Mouse (Mus musculus) B cell, adult 62 days (primary cell): ENCODE data around the gene Cttnbp2nl. TPM values are rescaled to one million over a fixed set of nuclear protein-coding genes. Genes with fewer than 3 reads are reported as not detected.

Experiments
- total RNA-seq: library from RNA; stranded (reverse); gene quantifications from 4 replicates; pipeline ENCODE4 v1.2.4, GENCODE M21; 2023

Cttnbp2nl gene
- total RNA-seq: 0.15 to 0.56 TPM (median 0.35 TPM) in 3 of 4 replicates, not detected in the other

GRCm38 (mm10) chr3:105052937-105053697, at the start of gene Cttnbp2nl:
Gene Cttnbp2nl (minus strand): TSS chr3:105053146.

GRCm38 (mm10) chr3:105066544-105066943, 13.6 kb upstream of the Cttnbp2nl start, which contains the start of gene 4930564D02Rik:
Gene 4930564D02Rik (plus strand): TSS chr3:105066844.

GRCm38 (mm10) chr3:104961066-104962059, 91.6 kb downstream of the Cttnbp2nl start, which contains the start of gene Wnt2b:
Gene Wnt2b (minus strand): TSS chr3:104961921.

Other genes starting within 250 kb of the Cttnbp2nl start
- gene Mov10, start 234.6 kb downstream of the Cttnbp2nl start, total RNA-seq: 23.0 to 27.7 TPM (median 25.2 TPM) in 4 replicates
- 18.7 to 24.2 TPM (median 21.5 TPM) in 4 replicates for gene St7l, start 189.1 kb downstream of the Cttnbp2nl start, total RNA-seq
- gene Capza1, start 188.6 kb downstream of the Cttnbp2nl start, total RNA-seq: 148 to 173 TPM (median 165 TPM) in 4 replicates
- gene Wnt2b, start 91.2 kb downstream of the Cttnbp2nl start, total RNA-seq: 0.21 to 0.22 TPM in 2 of 4 replicates, not detected in the others
- not detected in 4 replicates for gene 4930564D02Rik, start 13.7 kb upstream of the Cttnbp2nl start, total RNA-seq